Mouse (Mus musculus): ENCODE measurements at regions not wholly inside any gene's neighbourhood (a gene's known extent, or its start where the extent isn't known, plus 50 kb on each side); places are given as distances from the start of the nearest gene placed in this dataset.

GRCm38 (mm10) chr11:38122474-38122873 is 886.7 kb upstream of the Tenm2 start:
- Histone ChIP-seq H3K27ac (no peak overlapping the region), H3K4me3 (no peak overlapping the region)
- intact Hi-C loops (cut with DNase I): no loop called here
- TF ChIP-seq CTCF (IDR thresholded peaks at IDR 0.05): no peak
- no peak for DNase-seq (ENCODE audit: extremely low spot score in 1 of 2, low spot score in 2 of 2)

- TF ChIP-seq CTCF (IDR thresholded peaks at IDR 0.05): no peak
- no peak for DNase-seq (ENCODE audit: extremely low spot score in 1 of 2, low spot score in 2 of 2)
- intact Hi-C loops (cut with DNase I): no loop called here
- no peak overlapping the region for H3K27ac ChIP-seq
- H3K4me3 ChIP-seq: no peak overlapping the region
Observed at GRCm38 (mm10) chr11:38121051-38121616, 885.4 kb upstream of the Tenm2 start.

GRCm38 (mm10) chr11:38117741-38118140 is 882.0 kb upstream of the Tenm2 start:
- TF ChIP-seq CTCF (IDR thresholded peaks at IDR 0.05): no peak
- intact Hi-C loops (cut with DNase I): no loop called here
- DNase-seq (ENCODE audit: extremely low spot score in 1 of 2, low spot score in 2 of 2): no peak
- no peak overlapping the region for H3K4me3 ChIP-seq
- no peak overlapping the region for H3K27ac ChIP-seq

- no peak for TF ChIP-seq CTCF (IDR thresholded peaks at IDR 0.05)
- no peak overlapping the region for H3K4me3 ChIP-seq
- DNase-seq (ENCODE audit: extremely low spot score in 1 of 2, low spot score in 2 of 2): no peak
- intact Hi-C loops (cut with DNase I): no loop called here
- no peak overlapping the region for H3K27ac ChIP-seq
Observed at GRCm38 (mm10) chr11:38092202-38092601, 856.4 kb upstream of the Tenm2 start.

- H3K4me3 ChIP-seq: no peak overlapping the region
- intact Hi-C loops (cut with DNase I): no loop called here
- TF ChIP-seq CTCF (IDR thresholded peaks at IDR 0.05): no peak
- no peak for DNase-seq (ENCODE audit: extremely low spot score in 1 of 2, low spot score in 2 of 2)
- H3K27ac ChIP-seq: no peak overlapping the region
Observed at GRCm38 (mm10) chr11:38075171-38075732, 839.5 kb upstream of the Tenm2 start.

GRCm38 (mm10) chr11:38069635-38070034 is 833.9 kb upstream of the Tenm2 start:
- no peak for DNase-seq (ENCODE audit: extremely low spot score in 1 of 2, low spot score in 2 of 2)
- intact Hi-C loops (cut with DNase I): no loop called here

GRCm38 (mm10) chr11:38067682-38068081 is 831.9 kb upstream of the Tenm2 start:
- TF ChIP-seq CTCF (IDR thresholded peaks at IDR 0.05): no peak; the same call in 1 of the 2 replicates
- H3K4me3 ChIP-seq: no peak overlapping the region
- DNase-seq (ENCODE audit: extremely low spot score in 1 of 2, low spot score in 2 of 2): no peak
- intact Hi-C loops (cut with DNase I): no loop called here
- H3K27ac ChIP-seq: no peak overlapping the region; the same call in 1 of the 2 replicates

More at GRCm38 (mm10) chr11:38069635-38070034, 833.9 kb upstream of the Tenm2 start:
- Histone ChIP-seq H3K4me3 (no peak overlapping the region), H3K27ac (peak overlapping the region; percentile 36; the same call in 1 of the 2 replicates)
- TF ChIP-seq CTCF (IDR thresholded peaks at IDR 0.05): no peak

GRCm38 (mm10) chr11:38066091-38066490 is 830.3 kb upstream of the Tenm2 start:
- Histone ChIP-seq H3K27ac (no peak overlapping the region), H3K4me3 (no peak overlapping the region)
- no peak for TF ChIP-seq CTCF (IDR thresholded peaks at IDR 0.05)
- no peak for DNase-seq (ENCODE audit: extremely low spot score in 1 of 2, low spot score in 2 of 2)
- intact Hi-C loops (cut with DNase I): no loop called here

- peak overlapping the region; percentile 54 for H3K27ac ChIP-seq
- intact Hi-C loops (cut with DNase I): no loop called here
Observed at GRCm38 (mm10) chr11:38060105-38060504, 824.3 kb upstream of the Tenm2 start.

GRCm38 (mm10) chr11:38058896-38059295 is 823.1 kb upstream of the Tenm2 start:
- intact Hi-C loops (cut with DNase I): no loop called here
- H3K27ac ChIP-seq: no peak overlapping the region; the same call in 1 of the 2 replicates

More at GRCm38 (mm10) chr11:38060105-38060504, 824.3 kb upstream of the Tenm2 start:
- no peak overlapping the region for H3K4me3 ChIP-seq
- TF ChIP-seq CTCF (IDR thresholded peaks at IDR 0.05): no peak
- DNase-seq (ENCODE audit: extremely low spot score in 1 of 2, low spot score in 2 of 2): no peak

GRCm38 (mm10) chr11:38036582-38036981 is 800.8 kb upstream of the Tenm2 start:
- H3K27ac ChIP-seq: no peak overlapping the region
- intact Hi-C loops (cut with DNase I): no loop called here
- no peak overlapping the region for H3K4me3 ChIP-seq
- no peak for TF ChIP-seq CTCF (IDR thresholded peaks at IDR 0.05)
- no peak for DNase-seq (ENCODE audit: extremely low spot score in 1 of 2, low spot score in 2 of 2)

More at GRCm38 (mm10) chr11:38058896-38059295, 823.1 kb upstream of the Tenm2 start:
- no peak for DNase-seq (ENCODE audit: extremely low spot score in 1 of 2, low spot score in 2 of 2)
- no peak overlapping the region for H3K4me3 ChIP-seq
- no peak for TF ChIP-seq CTCF (IDR thresholded peaks at IDR 0.05)

GRCm38 (mm10) chr11:38034526-38035286 is 798.9 kb upstream of the Tenm2 start:
- no peak for DNase-seq (ENCODE audit: extremely low spot score in 1 of 2, low spot score in 2 of 2)
- H3K27ac ChIP-seq: no peak overlapping the region
- no peak for TF ChIP-seq CTCF (IDR thresholded peaks at IDR 0.05)
- H3K4me3 ChIP-seq: no peak overlapping the region
- intact Hi-C loops (cut with DNase I): no loop called here
